Mouse (Mus musculus): ENCODE data around the gene Tgfbr3. TPM values are rescaled to one million over a fixed set of nuclear protein-coding genes. Genes with fewer than 3 reads are reported as not detected.

Tgfbr3 gene
- polyA plus RNA-seq, 1 experiment from 2014 or later = 6.1 TPM

DNA sequence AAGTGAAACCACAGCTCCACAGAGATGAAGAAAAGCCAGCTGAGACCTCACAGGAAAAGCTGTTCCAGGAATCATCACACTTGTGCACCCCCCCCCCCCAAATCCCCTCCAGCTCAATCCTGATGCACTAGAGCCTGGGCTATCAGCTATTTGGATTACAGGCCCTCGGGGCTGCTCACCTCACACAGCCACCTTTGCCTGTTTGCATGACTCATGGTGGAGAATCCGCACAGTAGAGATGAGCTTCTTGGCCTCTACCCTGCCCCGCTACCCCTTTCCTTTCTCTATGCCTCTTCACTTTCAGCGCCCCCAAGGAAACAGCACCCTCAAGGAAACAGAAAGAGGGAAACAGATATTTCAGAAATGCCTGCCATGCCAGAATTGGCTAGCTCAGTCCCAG, 127.1 kb downstream of the Tgfbr3 start:
- Histone ChIP-seq H3K9ac (no peak overlapping the region), H3K27ac (no peak overlapping the region), H3K4me2 (no peak overlapping the region), H3K4me3 (no peak overlapping the region), H3K36me3 (no peaks in the 10 kb centered on the region), H3K27me3 (no peaks in the 10 kb centered on the region), H3K9me3 (no peaks in the 10 kb centered on the region), H3K4me1 (replicated peaks) (peaks cover 14% of the 10 kb centered on the region)
- ATAC-seq (ENCODE audit: low FRiP score) = no peak
- 87% methylated on average over 4 of the region's 4 CpGs for WGBS

- no peak for ATAC-seq (ENCODE audit: low FRiP score)
- H3K4me1 ChIP-seq (replicated peaks) = peaks cover 8% of the 10 kb centered on the region
- H3K27me3 ChIP-seq = no peaks in the 10 kb centered on the region
- no peaks in the 10 kb centered on the region for H3K36me3 ChIP-seq
- H3K27ac ChIP-seq = no peak overlapping the region
- no peaks in the 10 kb centered on the region for H3K9me3 ChIP-seq
- H3K4me3 ChIP-seq = no peak overlapping the region
- H3K9ac ChIP-seq = no peak overlapping the region
- 79% methylated on average over 8 of the region's 8 CpGs for WGBS
- H3K4me2 ChIP-seq = no peak overlapping the region
Observed at GRCm38 (mm10) chr5:107159914-107160890, 129.2 kb downstream of the Tgfbr3 start.

GRCm38 (mm10) chr5:107158531-107159178, 130.8 kb downstream of the Tgfbr3 start:
- no peak for ATAC-seq (ENCODE audit: low FRiP score)
- Histone ChIP-seq H3K4me3 (no peak overlapping the region), H3K9me3 (no peaks in the 10 kb centered on the region), H3K4me1 (replicated peaks) (peaks cover 8% of the 10 kb centered on the region), H3K9ac (no peak overlapping the region), H3K4me2 (no peak overlapping the region), H3K27ac (no peak overlapping the region), H3K36me3 (no peaks in the 10 kb centered on the region), H3K27me3 (no peaks in the 10 kb centered on the region)
- WGBS = 65% methylated on average over 7 of the region's 7 CpGs

- Histone ChIP-seq H3K4me3 (no peak overlapping the region), H3K4me2 (no peak overlapping the region), H3K27me3 (0 out of 2 replicates have a peak, but pooled peaks cover 3% of the 10 kb centered on the region), H3K9me3 (no peaks in the 10 kb centered on the region), H3K27ac (no peak overlapping the region), H3K4me1 (replicated peaks) (peaks cover 8% of the 10 kb centered on the region), H3K9ac (no peak overlapping the region), H3K36me3 (no peaks in the 10 kb centered on the region)
- WGBS = 56% methylated on average over 9 of the region's 9 CpGs
- ATAC-seq (ENCODE audit: low FRiP score) = no peak
Observed at GRCm38 (mm10) chr5:107157384-107157783, 132.0 kb downstream of the Tgfbr3 start.

GRCm38 (mm10) chr5:107156096-107156495, 133.3 kb downstream of the Tgfbr3 start:
- Histone ChIP-seq H3K4me1 (replicated peaks) (peaks cover 18% of the 10 kb centered on the region), H3K9me3 (no peaks in the 10 kb centered on the region), H3K4me2 (no peak overlapping the region), H3K27ac (no peak overlapping the region), H3K4me3 (no peak overlapping the region), H3K27me3 (peaks cover 7% of the 10 kb centered on the region; the same call in 1 of the 2 replicates), H3K36me3 (no peaks in the 10 kb centered on the region), H3K9ac (no peak overlapping the region)
- 83% methylated on average over 3 of the region's 3 CpGs for WGBS
- ATAC-seq (ENCODE audit: low FRiP score) = no peak

GRCm38 (mm10) chr5:107152989-107153388, 136.4 kb downstream of the Tgfbr3 start:
- Histone ChIP-seq H3K27me3 (peaks cover 21% of the 10 kb centered on the region; the same call in 1 of the 2 replicates), H3K4me1 (replicated peaks) (peaks cover 23% of the 10 kb centered on the region), H3K27ac (no peak overlapping the region), H3K36me3 (no peaks in the 10 kb centered on the region), H3K4me3 (no peak overlapping the region), H3K9ac (no peak overlapping the region), H3K4me2 (no peak overlapping the region), H3K9me3 (no peaks in the 10 kb centered on the region)
- ATAC-seq (ENCODE audit: low FRiP score) = no peak
- WGBS = 86% methylated on average over 4 of the region's 4 CpGs

- no peaks in the 10 kb centered on the region for H3K9me3 ChIP-seq
- H3K4me1 ChIP-seq (replicated peaks) = peaks cover 26% of the 10 kb centered on the region
- H3K4me2 ChIP-seq = no peak overlapping the region
- H3K27me3 ChIP-seq = peaks cover 21% of the 10 kb centered on the region; the same call in 1 of the 2 replicates
- no peak for ATAC-seq (ENCODE audit: low FRiP score)
- H3K4me3 ChIP-seq = no peak overlapping the region
- 0 out of 2 replicates have a peak overlapping the region, but pooled peaks have one; percentile 1 for H3K27ac ChIP-seq
- H3K9ac ChIP-seq = no peak overlapping the region
- WGBS = 55% methylated on average over 3 of the region's 3 CpGs
- H3K36me3 ChIP-seq = no peaks in the 10 kb centered on the region
Observed at GRCm38 (mm10) chr5:107151320-107151719, 138.1 kb downstream of the Tgfbr3 start.

- no peak overlapping the region for H3K9ac ChIP-seq
- no peak overlapping the region for H3K4me3 ChIP-seq
- peaks cover 21% of the 10 kb centered on the region; the same call in 1 of the 2 replicates for H3K27me3 ChIP-seq
- 64% methylated on average over 9 of the region's 9 CpGs for WGBS
- peaks cover 31% of the 10 kb centered on the region for H3K4me1 ChIP-seq (replicated peaks)
- no peak overlapping the region for H3K4me2 ChIP-seq
- H3K27ac ChIP-seq = 0 out of 2 replicates have a peak overlapping the region, but pooled peaks have one; percentile 1
- no peaks in the 10 kb centered on the region for H3K9me3 ChIP-seq
- ATAC-seq (ENCODE audit: low FRiP score) = no peak
- H3K36me3 ChIP-seq = no peaks in the 10 kb centered on the region
Observed at GRCm38 (mm10) chr5:107150555-107151312, 138.7 kb downstream of the Tgfbr3 start.

DNA sequence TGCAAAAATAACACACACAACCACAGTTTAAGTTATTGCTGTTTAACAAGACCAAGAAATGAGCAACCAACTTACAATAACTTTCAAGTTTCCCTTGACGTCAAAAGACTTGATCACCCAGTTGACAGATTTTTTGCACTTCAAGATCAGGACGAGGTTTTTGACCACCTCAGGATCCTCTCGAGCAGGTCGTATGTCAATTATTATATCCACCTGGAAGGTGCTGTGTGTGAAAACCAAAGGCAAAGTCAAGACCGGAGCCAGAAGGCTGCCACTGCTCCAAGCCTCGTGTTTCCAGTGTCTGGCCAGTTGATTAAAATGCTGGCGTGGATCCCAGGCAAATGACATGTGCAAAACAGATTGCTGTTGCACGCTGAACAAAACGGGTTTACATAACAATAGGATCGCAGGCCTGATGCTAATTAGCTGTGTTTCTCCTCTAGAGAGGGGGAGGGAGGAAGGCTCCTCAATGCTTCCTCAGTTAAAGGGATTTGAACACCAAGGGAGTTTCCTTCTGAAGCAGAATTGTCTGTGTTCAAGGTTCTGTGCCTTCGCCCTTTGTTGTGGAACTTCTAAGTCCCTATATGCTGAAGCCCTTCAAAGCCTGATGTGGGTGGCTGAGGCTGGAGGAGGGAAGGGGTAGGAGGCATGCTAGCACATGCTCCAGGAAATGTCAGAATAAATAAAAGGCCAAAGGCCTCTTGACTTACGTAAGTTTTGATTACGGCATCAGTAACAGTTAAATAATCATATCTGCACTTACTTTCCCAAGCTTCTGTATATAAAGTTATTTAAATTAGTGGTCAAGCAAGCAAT, 141.3 kb downstream of the Tgfbr3 start:
- no peak overlapping the region for H3K4me3 ChIP-seq
- WGBS = 18% methylated on average over 13 of the region's 13 CpGs
- peaks cover 46% of the 10 kb centered on the region for H3K4me1 ChIP-seq (replicated peaks)
- H3K27me3 ChIP-seq = peaks cover 21% of the 10 kb centered on the region; the same call in 1 of the 2 replicates
- H3K27ac ChIP-seq = peak overlapping the region; percentile 60
- ATAC-seq (ENCODE audit: low FRiP score) = peak; percentile 38; the same call in 1 of the 2 replicates
- H3K36me3 ChIP-seq = no peaks in the 10 kb centered on the region
- no peaks in the 10 kb centered on the region for H3K9me3 ChIP-seq
- H3K9ac ChIP-seq = no peak overlapping the region
- H3K4me2 ChIP-seq = no peak overlapping the region

DNA sequence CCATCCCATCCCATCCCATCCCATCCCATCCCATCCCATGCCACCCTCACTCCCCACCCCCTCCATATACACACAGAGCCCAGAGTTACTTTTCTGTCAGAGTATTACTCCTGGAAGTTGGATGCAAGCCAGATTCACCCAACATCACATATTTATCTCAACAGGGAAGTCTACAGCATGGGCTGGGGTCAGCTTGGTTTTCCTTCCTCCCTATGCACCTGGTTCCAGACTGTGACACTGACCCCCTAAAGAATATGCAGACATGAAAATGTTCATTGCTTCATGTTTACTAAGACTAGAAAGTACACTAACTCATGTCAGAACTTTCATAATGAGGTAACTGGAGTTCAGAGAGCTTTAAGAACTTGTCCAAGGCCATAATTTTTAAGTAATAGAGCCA, 142.0 kb downstream of the Tgfbr3 start:
- H3K4me2 ChIP-seq = no peak overlapping the region
- H3K4me1 ChIP-seq (replicated peaks) = peaks cover 46% of the 10 kb centered on the region
- no peak overlapping the region for H3K4me3 ChIP-seq

DNA sequence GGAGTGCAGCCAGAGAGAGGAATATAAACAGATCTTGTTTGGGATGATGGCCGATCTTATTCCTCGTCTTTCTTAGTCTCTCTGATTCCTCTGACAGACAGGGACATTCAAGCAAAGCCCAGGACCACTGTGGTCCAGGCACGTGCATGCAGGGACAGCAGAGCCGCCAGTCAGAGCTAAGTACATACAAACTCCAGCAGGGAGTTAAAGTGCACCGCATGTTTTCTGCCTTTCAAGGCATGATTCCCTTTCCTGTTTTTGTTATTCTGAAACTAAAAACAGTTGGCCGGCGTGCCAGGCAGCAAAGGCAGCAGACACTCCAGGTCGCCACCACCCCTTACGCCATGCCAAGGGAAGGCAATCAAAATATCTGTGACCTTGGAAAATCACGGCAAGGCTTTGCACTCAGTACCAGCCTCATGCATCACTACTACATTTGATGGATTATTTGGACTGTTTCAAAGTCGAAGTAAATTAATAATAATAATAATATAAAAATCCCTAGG, 143.3 kb downstream of the Tgfbr3 start:
- peaks cover 37% of the 10 kb centered on the region for H3K4me1 ChIP-seq (replicated peaks)
- no peak overlapping the region for H3K4me3 ChIP-seq
- 56% methylated on average over 11 of the region's 11 CpGs for WGBS
- no peaks in the 10 kb centered on the region for H3K9me3 ChIP-seq
- no peak overlapping the region for H3K9ac ChIP-seq
- H3K4me2 ChIP-seq = no peak overlapping the region
- H3K27ac ChIP-seq = no peak overlapping the region
- no peaks in the 10 kb centered on the region for H3K36me3 ChIP-seq
- ATAC-seq (ENCODE audit: low FRiP score) = no peak
- peaks cover 19% of the 10 kb centered on the region; the same call in 1 of the 2 replicates for H3K27me3 ChIP-seq

More for the DNA sequence above, 142.0 kb downstream of the Tgfbr3 start:
- H3K27ac ChIP-seq = no peak overlapping the region
- no peak overlapping the region for H3K9ac ChIP-seq
- H3K9me3 ChIP-seq = no peaks in the 10 kb centered on the region
- peaks cover 18% of the 10 kb centered on the region; the same call in 1 of the 2 replicates for H3K27me3 ChIP-seq
- H3K36me3 ChIP-seq = no peaks in the 10 kb centered on the region
- ATAC-seq (ENCODE audit: low FRiP score) = no peak

All from hindbrain, embryonic 13.5 days (tissue).